In the genomic region with DNA sequence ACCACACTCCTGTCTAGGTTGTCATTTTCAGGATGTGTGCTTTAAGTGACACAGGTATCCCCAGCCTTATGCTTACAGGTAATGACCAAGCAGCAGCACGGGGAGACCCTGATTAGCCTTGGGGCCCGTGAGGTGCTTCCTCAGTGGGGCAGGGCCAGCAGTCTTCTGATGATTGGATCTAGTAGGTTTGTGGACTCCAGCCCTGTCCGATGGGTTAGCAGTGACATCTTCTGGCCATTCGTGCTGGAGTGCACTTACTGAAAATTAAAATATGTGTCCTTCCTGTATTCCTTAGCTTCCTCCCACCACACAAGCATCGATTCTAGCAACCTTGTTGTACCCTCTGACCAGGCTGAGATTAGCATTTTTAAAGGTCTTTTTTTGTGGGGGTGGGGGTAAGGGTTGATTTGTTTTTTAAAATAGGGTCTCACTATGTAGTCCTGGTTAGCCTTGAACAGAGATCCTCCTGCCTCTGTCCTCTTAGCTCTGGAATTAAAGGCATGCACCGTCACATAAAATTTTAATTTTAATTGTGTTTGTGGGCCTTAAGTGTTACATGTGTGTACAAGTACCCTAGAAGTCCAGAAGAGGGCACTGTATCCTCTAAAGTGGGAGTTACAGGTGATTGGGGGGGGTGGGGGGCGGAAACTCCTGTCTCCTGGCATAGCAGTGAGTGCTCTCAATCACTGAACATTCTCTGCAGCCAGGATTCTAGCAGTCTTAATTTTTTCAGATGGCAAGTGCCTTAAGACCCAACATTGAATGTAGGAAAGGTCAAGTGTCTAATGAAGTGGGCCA, we compare ENCODE assay signal across 10 mouse cellular contexts. TPM values are rescaled to one million over a fixed set of nuclear protein-coding genes. Genes with fewer than 3 reads are reported as not detected.
DNase-seq lines count a peak whose midpoint lies in the region; ATAC-seq and TF ChIP-seq lines count a peak whose summit lies in the region.
"Had no signal": no experiment of that assay in that cellular context is flagged by ENCODE, and none has a peak within 500 bp of the region (broad histone marks: within the 10 kb centered on the region; RNA-seq: fewer than 3 reads in every experiment).

No protein-coding gene starts in this region.

- H3K4me2 ChIP-seq in forebrain, embryonic 14.5 days (ENCODE audit: low read length) = no peak overlapping the region
- no peak overlapping the region for H3K4me2 ChIP-seq in forebrain, embryonic 15.5 days (replicated peaks)
- H3K4me2 ChIP-seq in embryonic facial prominence, embryonic 14.5 days (ENCODE audit: low read depth, low read length) = no peak overlapping the region
- H3K4me2 ChIP-seq: midbrain, embryonic 12.5 days had no signal

- no peak overlapping the region for H3K27ac ChIP-seq in forebrain, embryonic 14.5 days (ENCODE audit: low read depth, low read length)
- H3K27ac ChIP-seq in forebrain, embryonic 15.5 days (replicated peaks) = no peak overlapping the region
- peak overlapping the region; percentile 83 for H3K27ac ChIP-seq in spleen, adult 2 months (ENCODE audit: insufficient read depth, low read length)
- no peak overlapping the region for H3K27ac ChIP-seq in embryonic facial prominence, embryonic 14.5 days (replicated peaks; ENCODE audit: low read depth, low read length)
- H3K27ac ChIP-seq: midbrain, embryonic 12.5 days had no signal

- ATAC-seq in forebrain, embryonic 14.5 days = peak; percentile 24; the same call in 1 of the 2 replicates
- ATAC-seq in forebrain, embryonic 15.5 days (replicated peaks) = no peak; the same call in 1 of the 2 replicates
- ATAC-seq in embryonic facial prominence, embryonic 14.5 days (ENCODE audit: low read depth) = peak; percentile 15; the same call in 1 of the 2 replicates

- H3K4me3 ChIP-seq in forebrain, embryonic 14.5 days (ENCODE audit: low read depth, low read length) = no peak overlapping the region
- no peak overlapping the region for H3K4me3 ChIP-seq in forebrain, embryonic 15.5 days
- H3K4me3 ChIP-seq in spleen, adult 2 months (ENCODE audit: extremely low read depth, insufficient read depth, insufficient read length) = 0 out of 2 replicates have a peak overlapping the region, but pooled peaks have one; percentile 5
- no peak overlapping the region for H3K4me3 ChIP-seq in embryonic facial prominence, embryonic 14.5 days (ENCODE audit: low read depth, low read length)
- H3K4me3 ChIP-seq: midbrain, embryonic 12.5 days had no signal

- peaks cover 15% of the 10 kb centered on the region; the same call in 1 of the 2 replicates for H3K4me1 ChIP-seq in forebrain, embryonic 14.5 days (ENCODE audit: control insufficient read depth, insufficient read depth, low read length)
- H3K4me1 ChIP-seq in forebrain, embryonic 15.5 days = peaks cover 25% of the 10 kb centered on the region
- peaks cover 13% of the 10 kb centered on the region for H3K4me1 ChIP-seq in spleen, adult 2 months (ENCODE audit: control insufficient read depth, insufficient read depth, insufficient read length)
- H3K4me1 ChIP-seq in embryonic facial prominence, embryonic 14.5 days (ENCODE audit: control insufficient read depth, insufficient read depth, low read length) = 0 out of 2 replicates have a peak, but pooled peaks cover 8% of the 10 kb centered on the region

- H3K9me3 ChIP-seq in forebrain, embryonic 14.5 days (replicated peaks; ENCODE audit: control insufficient read depth, low read length) = no peaks in the 10 kb centered on the region
- H3K9me3 ChIP-seq in forebrain, embryonic 15.5 days = no peaks in the 10 kb centered on the region
- H3K9me3 ChIP-seq in embryonic facial prominence, embryonic 14.5 days (ENCODE audit: control insufficient read depth, low read length) = no peaks in the 10 kb centered on the region
- H3K9me3 ChIP-seq: midbrain, embryonic 12.5 days had no signal

- peak; percentile 17; the same call in 1 of the 2 replicates for TF ChIP-seq CTCF in spleen, adult 2 months (IDR thresholded peaks at IDR 0.05; ENCODE audit: extremely low read depth, insufficient read depth, insufficient read length, insufficient replicate concordance)

- intact Hi-C loops in left cerebral cortex, postnatal 14 days (cut with DNase I) = loop anchor here (5.0 kb wide), 2 partner anchors 183 to 438 kb away; no protein-coding TSS in a partner anchor

- DNase-seq in forebrain, embryonic 14.5 days (ENCODE audit: low spot score) = peak; percentile 67
- DNase-seq in spleen, adult 2 months (ENCODE audit: low read depth in 1 of 2, low spot score in 2 of 2) = no peak
- DNase-seq in spleen, postnatal 14 days (ENCODE audit: low spot score in 2 of 2) = no peak
- DNase-seq in embryonic facial prominence, embryonic 14.5 days (ENCODE audit: low spot score) = peak; percentile 50
- peak; percentile 61 to 65 for DNase-seq in left cerebral cortex, postnatal 14 days (ENCODE audit: low spot score in 2 of 2)
- peak; percentile 84 for DNase-seq in splenic B cell, adult 2 months (ENCODE audit: low read depth, low spot score)
- no peak for DNase-seq in urinary bladder, adult 2 months (ENCODE audit: low spot score)

- no peak overlapping the region for H3K9ac ChIP-seq in forebrain, embryonic 14.5 days (ENCODE audit: low read length)
- H3K9ac ChIP-seq in forebrain, embryonic 15.5 days (replicated peaks) = no peak overlapping the region
- no peak overlapping the region for H3K9ac ChIP-seq in embryonic facial prominence, embryonic 14.5 days (ENCODE audit: low read depth, low read length)
- H3K9ac ChIP-seq: midbrain, embryonic 12.5 days had no signal

- 63% methylated on average over 7 of the region's 7 CpGs for WGBS in forebrain, embryonic 14.5 days
- WGBS in forebrain, embryonic 15.5 days = 68% methylated on average over 7 of the region's 7 CpGs
- WGBS in spleen, adult 2 months = 47% methylated on average over 7 of the region's 7 CpGs
- 51% methylated on average over 7 of the region's 7 CpGs for WGBS in embryonic facial prominence, embryonic 14.5 days

- TF ChIP-seq POLR2A in spleen, adult 2 months (IDR thresholded peaks at IDR 0.05; ENCODE audit: low read depth, low read length) = no peak

- H3K27me3 ChIP-seq in forebrain, embryonic 14.5 days (replicated peaks; ENCODE audit: control insufficient read depth, insufficient read depth, low read length) = no peaks in the 10 kb centered on the region
- H3K27me3 ChIP-seq in forebrain, embryonic 15.5 days = no peaks in the 10 kb centered on the region
- no peaks in the 10 kb centered on the region for H3K27me3 ChIP-seq in spleen, adult 2 months (ENCODE audit: control insufficient read depth, insufficient read depth, low read length)
- H3K27me3 ChIP-seq in embryonic facial prominence, embryonic 14.5 days (replicated peaks; ENCODE audit: control insufficient read depth, insufficient read depth, low read length) = no peaks in the 10 kb centered on the region
- no peaks in the 10 kb centered on the region for H3K27me3 ChIP-seq in splenic B cell, adult 2 months (ENCODE audit: control insufficient read depth, insufficient read depth, low read length, poor library complexity, severe bottlenecking)
- H3K27me3 ChIP-seq: midbrain, embryonic 12.5 days had no signal

- peaks cover 31% of the 10 kb centered on the region for H3K36me3 ChIP-seq in forebrain, embryonic 14.5 days (ENCODE audit: control insufficient read depth, insufficient read depth, low read length)
- peaks cover 13% of the 10 kb centered on the region for H3K36me3 ChIP-seq in forebrain, embryonic 15.5 days
- peaks cover 15% of the 10 kb centered on the region; the same call in 1 of the 2 replicates for H3K36me3 ChIP-seq in spleen, adult 2 months (ENCODE audit: control insufficient read depth, insufficient read depth, low read length)
- peaks cover 16% of the 10 kb centered on the region; the same call in 1 of the 2 replicates for H3K36me3 ChIP-seq in embryonic facial prominence, embryonic 14.5 days (ENCODE audit: control insufficient read depth, insufficient read depth, low read length)
- H3K36me3 ChIP-seq in splenic B cell, adult 2 months (ENCODE audit: control insufficient read depth, insufficient read depth, low read length, poor library complexity, severe bottlenecking) = peaks cover 10% of the 10 kb centered on the region; the same call in 1 of the 2 replicates

RNA-seq across cellular contexts. Expression of gene Muc13, which starts 49.0 kb away (rescaled TPM):
- polyA plus RNA-seq in forebrain, embryonic 14.5 days (2014; fragmentation: Nextera tagmentation; extraction: Ambion mirVana) = not detected in 2 replicates
- not detected in 2 replicates for polyA plus RNA-seq in forebrain, embryonic 15.5 days (2015; fragmentation: Nextera tagmentation; extraction: Ambion mirVana)
- polyA plus RNA-seq in spleen, adult 2 months (2012; rRNA removed) = 2.6 and 2.8 TPM in 2 replicates
- polyA plus RNA-seq in embryonic facial prominence, embryonic 14.5 days (2014; fragmentation: Nextera tagmentation; extraction: Ambion mirVana) = 0.13 TPM in 1 of 2 replicates, not detected in the other
- total RNA-seq in left cerebral cortex, postnatal 14 days (2021) = not detected
- polyA plus RNA-seq in urinary bladder, adult 2 months (2012; rRNA removed) = 0.04 and 0.09 TPM in 2 replicates
- polyA plus RNA-seq: heart, embryonic 14.5 days had no signal

Comparison
In these comparisons a context has a peak if more than half of its experiments do, and no peak if none do; other contexts are left out.
1. DNase-seq: peak in forebrain, embryonic 14.5 days (single experiment), embryonic facial prominence, embryonic 14.5 days (single experiment), left cerebral cortex, postnatal 14 days (2 of 2) and splenic B cell, adult 2 months (single experiment); none in spleen, adult 2 months (0 of 2), spleen, postnatal 14 days (0 of 2) and urinary bladder, adult 2 months (single experiment).